In the genomic region with DNA sequence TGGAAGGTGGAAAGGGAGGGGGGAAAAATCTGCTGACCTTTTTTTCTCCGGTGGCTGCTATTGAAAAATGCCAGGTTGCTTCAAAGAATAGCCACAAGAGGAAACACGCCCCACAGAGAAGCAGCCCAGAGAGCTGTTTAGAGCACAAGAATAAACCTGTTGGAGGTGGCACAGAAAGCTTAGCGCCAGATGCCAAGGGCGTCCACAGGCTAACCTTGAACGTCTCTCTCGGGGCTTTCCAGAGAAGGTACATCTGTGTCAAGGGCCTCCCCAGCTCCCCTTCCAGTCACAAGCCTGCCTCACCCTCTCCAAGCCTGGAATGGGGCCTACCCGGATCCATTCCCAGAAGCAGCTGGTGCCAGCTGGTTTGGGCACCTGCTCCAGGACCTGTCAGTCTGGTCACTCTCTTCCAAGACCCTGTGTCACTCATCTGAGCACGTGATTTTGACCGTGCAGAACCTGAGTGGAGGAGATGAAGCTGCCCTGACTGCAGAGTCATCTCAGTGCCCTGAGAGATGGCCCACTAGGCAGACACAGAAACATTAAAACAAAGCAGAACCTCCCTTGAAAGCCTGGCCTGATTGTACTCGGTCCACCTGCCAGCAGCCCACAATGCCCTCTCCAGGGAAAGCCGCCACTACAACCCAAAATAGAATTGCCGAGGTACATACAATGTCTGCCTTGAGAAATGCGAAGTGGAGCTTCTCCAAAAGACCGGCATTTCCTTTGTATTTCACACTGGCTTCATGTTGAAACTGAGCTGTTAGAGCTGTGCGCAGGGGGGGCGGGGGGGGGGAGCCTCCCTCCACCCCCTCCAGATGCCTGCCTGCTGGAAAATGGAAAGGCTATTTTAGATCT, we compare ENCODE assay signal across 8 mouse cellular contexts. TPM values are rescaled to one million over a fixed set of nuclear protein-coding genes. Genes with fewer than 3 reads are reported as not detected.
A peak's percentile ranks its signal among the peaks of the same experiment; 100 is the strongest.
DNase-seq lines count a peak whose midpoint lies in the region; ATAC-seq lines count a peak whose summit lies in the region.

No protein-coding gene starts in this region.

- intact Hi-C loops in left cerebral cortex, postnatal 4 days (cut with DNase I) = loop anchor here (5.0 to 10.0 kb wide), 3 partner anchors 67 to 229 kb away; no protein-coding TSS in a partner anchor

- H3K27me3 ChIP-seq in midbrain, embryonic 11.5 days (ENCODE audit: control insufficient read depth, insufficient read depth, low read length) = no peaks in the 10 kb centered on the region; the same call in 1 of the 2 replicates
- no peaks in the 10 kb centered on the region for H3K27me3 ChIP-seq in splenic B cell, adult 2 months (ENCODE audit: control insufficient read depth, insufficient read depth, low read length, poor library complexity, severe bottlenecking)

- no peak for ATAC-seq in midbrain, embryonic 11.5 days (ENCODE audit: low FRiP score)

- peak overlapping the region; percentile 84 for H3K4me2 ChIP-seq in midbrain, embryonic 11.5 days

- H3K36me3 ChIP-seq in midbrain, embryonic 11.5 days (ENCODE audit: control insufficient read depth, insufficient read depth, low read length) = no peaks in the 10 kb centered on the region
- H3K36me3 ChIP-seq in splenic B cell, adult 2 months (ENCODE audit: control insufficient read depth, insufficient read depth, low read length, poor library complexity, severe bottlenecking) = no peaks in the 10 kb centered on the region

- peaks cover 38% of the 10 kb centered on the region for H3K4me1 ChIP-seq in midbrain, embryonic 11.5 days (ENCODE audit: control insufficient read depth, insufficient read depth, low read length)

- WGBS in midbrain, embryonic 11.5 days = 29% methylated on average over 16 of the region's 16 CpGs

- H3K4me3 ChIP-seq in midbrain, embryonic 11.5 days (ENCODE audit: low read depth, low read length) = peak overlapping the region; percentile 99

- DNase-seq in embryo, embryonic 9.5 days (ENCODE audit: extremely low spot score) = peak; percentile 34
- DNase-seq in embryo, embryonic 10 days (ENCODE audit: low spot score) = no peak
- peak; percentile 87 for DNase-seq in cerebellum, adult 9-11 months
- DNase-seq in gastrocnemius, postnatal 25 days = peak; percentile 90
- DNase-seq in induced T-regulatory cell, adult 2 months (ENCODE audit: low read depth) = peak; percentile 86
- peak; percentile 88 for DNase-seq in left cerebral cortex, postnatal 4 days
- peak; percentile 91 for DNase-seq in midbrain, embryonic 11.5 days (ENCODE audit: low spot score, missing footprints)
- DNase-seq in splenic B cell, adult 2 months (ENCODE audit: low read depth, low spot score) = peak; percentile 79

- H3K9me3 ChIP-seq in midbrain, embryonic 11.5 days (ENCODE audit: control insufficient read depth, low read length) = no peaks in the 10 kb centered on the region

- peak overlapping the region; percentile 99 for H3K9ac ChIP-seq in midbrain, embryonic 11.5 days (ENCODE audit: low read length)

- H3K27ac ChIP-seq in midbrain, embryonic 11.5 days (ENCODE audit: low read depth, low read length) = peak overlapping the region; percentile 93; the same call in 1 of the 2 replicates

RNA-seq across cellular contexts. Expression of a gene that starts 1.6 kb away (rescaled TPM):
- 10 to 100 TPM; 19.0 to 35.9 TPM for total RNA-seq in gastrocnemius, postnatal 25 days (2021)
- 10 to 100 TPM; 52.6 to 53.0 TPM for total RNA-seq in left cerebral cortex, postnatal 4 days (2021)
- 4.4 and 4.5 TPM in 2 replicates for polyA plus RNA-seq in midbrain, embryonic 11.5 days (2014; fragmentation: Nextera tagmentation; extraction: Ambion mirVana)
